Mouse (Mus musculus) CH12.LX (cell line): ENCODE measurements around the gene Nelfb. TPM values are rescaled to one million over a fixed set of nuclear protein-coding genes. Genes with fewer than 3 reads are reported as not detected.

ENCODE experiments used
- DNase-seq: peaks from one replicate; pipeline ENCODE4 v3.0.0-alpha.2; 2013; ENCODE audit errors: extremely low read depth
- H3K27ac ChIP-seq: 2 replicates; pipeline ENCODE4 v1.5.1; 2012; ENCODE audit warnings: low read depth, mild to moderate bottlenecking, control low read depth, moderate library complexity; ENCODE audit not compliant: insufficient read depth
- H3K27me3 ChIP-seq: replicated peaks from 2 replicates; pipeline ENCODE3; 2012; ENCODE audit warnings: inconsistent platforms
- H3K36me3 ChIP-seq, 2 experiments: replicated peaks in 1 of 2; 2 replicates each; pipeline versions ENCODE3 to v1.6.1; 2012; ENCODE audit warnings: inconsistent platforms in 1 of 2, low read length in 1 of 2, mild to moderate bottlenecking in 1 of 2, mixed read lengths in 1 of 2, moderate library complexity in 1 of 2; ENCODE audit not compliant: control insufficient read depth in 1 of 2, insufficient read depth in 1 of 2
- H3K4me1 ChIP-seq, 2 experiments: 2 replicates each; pipeline ENCODE4 v1.6.1; 2012; ENCODE audit warnings: inconsistent platforms in 1 of 2, moderate library complexity in 1 of 2; ENCODE audit not compliant: insufficient read depth in 2 of 2, control insufficient read depth in 1 of 2
- H3K4me2 ChIP-seq: 2 replicates; pipeline ENCODE4 v1.6.1; 2012; ENCODE audit warnings: low read depth, mild to moderate bottlenecking, control low read depth; ENCODE audit not compliant: poor library complexity, insufficient read depth, severe bottlenecking
- H3K4me3 ChIP-seq, 3 experiments: fragments of 150-350 bp in 1 of 3; sonication (generic) in 1 of 3; replicated peaks in 1 of 3; 2 replicates each; pipeline versions ENCODE3 to v1.5.1; 2011 to 2012; ENCODE audit warnings: low read depth in 2 of 3, low read length in 2 of 3, mild to moderate bottlenecking in 2 of 3, moderate library complexity in 2 of 3, control low read depth in 1 of 3, improper control_type of control experiment in 1 of 3, inconsistent platforms in 1 of 3, mixed read lengths in 1 of 3; ENCODE audit not compliant: poor library complexity in 1 of 3
- H3K79me2 ChIP-seq: replicated peaks from 2 replicates; pipeline ENCODE4 v1.6.1; 2012; ENCODE audit warnings: mild to moderate bottlenecking, moderate library complexity; ENCODE audit not compliant: control insufficient read depth, poor library complexity, insufficient read depth, severe bottlenecking; ENCODE audit errors: extremely low read depth
- H3K9ac ChIP-seq: 2 replicates; pipeline ENCODE4 v1.6.1; 2012; ENCODE audit warnings: low read depth, mild to moderate bottlenecking, control low read depth, moderate library complexity; ENCODE audit not compliant: insufficient read depth
- H3K9me3 ChIP-seq: replicated peaks from 2 replicates; pipeline ENCODE3; 2012; ENCODE audit warnings: low read length, inconsistent platforms, mixed read lengths
- BHLHE40 ChIP-seq: IDR thresholded peaks from 2 replicates; pipeline ENCODE4 v1.6.1; 2011; ENCODE audit warnings: mild to moderate bottlenecking, low read depth, low read length, improper control_type of control experiment
- CHD1 ChIP-seq: IDR thresholded peaks from 2 replicates; pipeline ENCODE4 v1.6.1; 2012; ENCODE audit warnings: low read depth, low read length, improper control_type of control experiment, inconsistent platforms
- CHD2 ChIP-seq: IDR thresholded peaks from 2 replicates; pipeline ENCODE4 v1.6.1; 2011; ENCODE audit warnings: low read length, improper control_type of control experiment
- CTCF ChIP-seq, 2 experiments: IDR thresholded peaks in 1 of 2; conservative IDR thresholded peaks in 1 of 2; 2 replicates each; pipeline ENCODE4 v1.5.1; 2011 to 2012; ENCODE audit warnings: low read depth in 2 of 2, low read length in 2 of 2, improper control_type of control experiment in 1 of 2, inconsistent platforms in 1 of 2, mild to moderate bottlenecking in 1 of 2, moderate library complexity in 1 of 2
- E2F4 ChIP-seq: IDR thresholded peaks from 2 replicates; pipeline ENCODE4 v1.6.1; 2011; ENCODE audit warnings: low read depth, low read length, improper control_type of control experiment; ENCODE audit not compliant: insufficient replicate concordance
- ELF1 ChIP-seq: IDR thresholded peaks from 2 replicates; pipeline ENCODE4 v1.6.1; 2014; ENCODE audit warnings: low read depth, mild to moderate bottlenecking, inconsistent platforms, low read length, improper control_type of control experiment
- EP300 ChIP-seq: IDR thresholded peaks from 2 replicates; pipeline ENCODE4 v1.6.1; 2011; ENCODE audit warnings: low read length, improper control_type of control experiment
- ETS1 ChIP-seq: conservative IDR thresholded peaks from 2 replicates; pipeline ENCODE4 v1.6.1; 2012; ENCODE audit warnings: low read depth, mild to moderate bottlenecking, inconsistent platforms, low read length, improper control_type of control experiment, moderate library complexity
- GABPA ChIP-seq: IDR thresholded peaks from 2 replicates; pipeline ENCODE4 v1.6.1; 2012; ENCODE audit warnings: low read depth, low read length, improper control_type of control experiment, inconsistent platforms; ENCODE audit not compliant: insufficient replicate concordance
- HCFC1 ChIP-seq: IDR thresholded peaks from 2 replicates; pipeline ENCODE4 v1.6.1; 2012; ENCODE audit warnings: low read depth, mild to moderate bottlenecking, inconsistent platforms, low read length, improper control_type of control experiment
- IRF4 ChIP-seq: IDR thresholded peaks from 2 replicates; pipeline ENCODE4 v1.6.1; 2014; ENCODE audit warnings: low read depth, mild to moderate bottlenecking, inconsistent platforms, low read length, improper control_type of control experiment
- JUN ChIP-seq: IDR thresholded peaks from 2 replicates; pipeline ENCODE4 v1.6.1; 2011; ENCODE audit warnings: low read depth, mild to moderate bottlenecking, low read length, improper control_type of control experiment, moderate library complexity; ENCODE audit not compliant: insufficient read depth
- JUND ChIP-seq: conservative IDR thresholded peaks from 2 replicates; pipeline ENCODE4 v1.6.1; 2011; ENCODE audit warnings: low read depth, low read length, improper control_type of control experiment
- KAT2A ChIP-seq: IDR thresholded peaks from 2 replicates; pipeline ENCODE4 v1.6.1; 2012; ENCODE audit warnings: low read length, improper control_type of control experiment, inconsistent platforms; ENCODE audit not compliant: insufficient replicate concordance
- MAFK ChIP-seq: IDR thresholded peaks from 2 replicates; pipeline ENCODE4 v1.6.1; 2011; ENCODE audit warnings: low read length, improper control_type of control experiment; ENCODE audit not compliant: insufficient replicate concordance
- MAX ChIP-seq: IDR thresholded peaks from 2 replicates; pipeline ENCODE4 v1.6.1; 2011; ENCODE audit warnings: low read length, improper control_type of control experiment
- MAZ ChIP-seq: IDR thresholded peaks from 2 replicates; pipeline ENCODE4 v1.6.1; 2012; ENCODE audit warnings: low read depth, mild to moderate bottlenecking, inconsistent platforms, low read length, improper control_type of control experiment, moderate library complexity
- MEF2A ChIP-seq: IDR thresholded peaks from 2 replicates; pipeline ENCODE4 v1.6.1; 2014; ENCODE audit warnings: low read depth, mild to moderate bottlenecking, inconsistent platforms, low read length, improper control_type of control experiment, borderline replicate concordance
- MXI1 ChIP-seq: IDR thresholded peaks from 2 replicates; pipeline ENCODE4 v1.6.1; 2011; ENCODE audit warnings: mild to moderate bottlenecking, low read depth, low read length, improper control_type of control experiment
- MYC ChIP-seq: IDR thresholded peaks from 2 replicates; pipeline ENCODE4 v1.6.1; 2011; ENCODE audit warnings: low read depth, mild to moderate bottlenecking, improper control_type of control experiment, low read length
- NELFE ChIP-seq: IDR thresholded peaks from 2 replicates; pipeline ENCODE4 v1.6.1; 2011; ENCODE audit warnings: low read depth, low read length, improper control_type of control experiment
- NRF1 ChIP-seq: IDR thresholded peaks from 2 replicates; pipeline ENCODE4 v1.6.1; 2014; ENCODE audit warnings: low read depth, mild to moderate bottlenecking, inconsistent platforms, low read length, improper control_type of control experiment, moderate library complexity
- PAX5 ChIP-seq: IDR thresholded peaks from 2 replicates; pipeline ENCODE4 v1.6.1; 2012; ENCODE audit warnings: low read length, inconsistent platforms, mixed read lengths
- POLR2A ChIP-seq: IDR thresholded peaks from 2 replicates; pipeline ENCODE4 v1.6.1; 2011; ENCODE audit warnings: low read depth, mild to moderate bottlenecking, improper control_type of control experiment, low read length
- POLR2AphosphoS2 ChIP-seq: IDR thresholded peaks from 2 replicates; pipeline ENCODE4 v1.6.1; 2011; ENCODE audit warnings: low read depth, low read length, improper control_type of control experiment
- RAD21 ChIP-seq: IDR thresholded peaks from 2 replicates; pipeline ENCODE4 v1.6.1; 2011; ENCODE audit warnings: low read depth, mild to moderate bottlenecking, low read length, improper control_type of control experiment, moderate library complexity
- RCOR1 ChIP-seq: conservative IDR thresholded peaks from 2 replicates; pipeline ENCODE4 v1.6.1; 2012; ENCODE audit warnings: low read depth, mild to moderate bottlenecking, inconsistent platforms, low read length, improper control_type of control experiment
- SIN3A ChIP-seq: IDR thresholded peaks from 2 replicates; pipeline ENCODE4 v1.6.1; 2012; ENCODE audit warnings: low read length, improper control_type of control experiment, inconsistent platforms
- SMC3 ChIP-seq: IDR thresholded peaks from 2 replicates; pipeline ENCODE4 v1.6.1; 2011; ENCODE audit warnings: low read depth, low read length, improper control_type of control experiment
- TBP ChIP-seq: conservative IDR thresholded peaks from 2 replicates; pipeline ENCODE4 v1.6.1; 2011; ENCODE audit warnings: low read depth, low read length, improper control_type of control experiment
- TCF12 ChIP-seq: IDR thresholded peaks from 2 replicates; pipeline ENCODE4 v1.6.1; 2014; ENCODE audit warnings: low read depth, mild to moderate bottlenecking, inconsistent platforms, low read length, improper control_type of control experiment
- UBTF ChIP-seq: IDR thresholded peaks from 2 replicates; pipeline ENCODE4 v1.6.1; 2012; ENCODE audit warnings: low read depth, mild to moderate bottlenecking, inconsistent platforms, low read length, improper control_type of control experiment, moderate library complexity
- USF1 ChIP-seq: IDR thresholded peaks from 2 replicates; pipeline ENCODE4 v1.6.1; 2014; ENCODE audit warnings: low read depth, mild to moderate bottlenecking, inconsistent platforms, low read length, improper control_type of control experiment
- USF2 ChIP-seq: conservative IDR thresholded peaks from 2 replicates; pipeline ENCODE4 v1.6.1; 2011; ENCODE audit warnings: low read depth, low read length, improper control_type of control experiment
- ZC3H11A ChIP-seq: IDR thresholded peaks from 2 replicates; pipeline ENCODE4 v1.6.1; 2012; ENCODE audit warnings: low read depth, mild to moderate bottlenecking, inconsistent platforms, low read length, improper control_type of control experiment
- ZKSCAN1 ChIP-seq: IDR thresholded peaks from 2 replicates; pipeline ENCODE4 v1.6.1; 2012; ENCODE audit warnings: low read depth, inconsistent platforms, low read length, improper control_type of control experiment, borderline replicate concordance
- ZMIZ1 ChIP-seq: IDR thresholded peaks from 2 replicates; pipeline ENCODE4 v1.6.1; 2012; ENCODE audit warnings: low read depth, mild to moderate bottlenecking, inconsistent platforms, low read length, improper control_type of control experiment
- ZNF384 ChIP-seq: IDR thresholded peaks from 2 replicates; pipeline ENCODE4 v1.6.1; 2012; ENCODE audit warnings: low read depth, low read length, improper control_type of control experiment, inconsistent platforms
- dilution Hi-C: fragments of 300-500 bp; cut with MboI; formaldehyde crosslinking; loops from 2 replicates; pipeline ENCODE4 v1.14.3; 2020; ENCODE audit warnings: low sequenced_read_pairs; ENCODE audit not compliant: extremely low pct_unique_long_range_greater_than_20kb, extremely low pct_ligation_motif_present
- in situ Hi-C: fragments of 300-500 bp; cut with MboI; formaldehyde crosslinking; loops from 3 replicates; pipeline ENCODE4 v1.14.3; 2019; ENCODE audit warnings: low sequenced_read_pairs, low pct_ligation_motif_present, low pct_unique_long_range_greater_than_20kb, mixed read lengths
- polyA plus RNA-seq: library from polyadenylated mRNA; unstranded; fragments of >175 nt; gene quantifications from 2 replicates; pipeline ENCODE4 v1.2.1, GENCODE M21; 2012; ENCODE audit warnings: low read depth; ENCODE audit not compliant: insufficient read length
- total RNA-seq, 2 experiments: library from RNA; depleted of rRNA; stranded (reverse); fragments of 300-350 nt in 1 of 2; fragments of >200 nt in 1 of 2; gene quantifications; 2 replicates each; pipeline ENCODE4 v1.2.3; 2012 to 2014

The Nelfb gene
- total and polyA plus RNA-seq, 3 experiments: 53.6 to 58.0 (median 57.0) TPM

GRCm38 (mm10) chr2:25194486-25195171 lies 16.7 kb downstream of the Nelfb start:
- H3K36me3 ChIP-seq: peaks cover 6 to 40% of the 10 kb centered on the region in 2 experiments
- peak overlapping the region; percentile 99 for H3K4me2 ChIP-seq
- peaks cover 14 to 36% of the 10 kb centered on the region in 2 experiments for H3K4me1 ChIP-seq
- peak overlapping the region; percentile 98 for H3K27ac ChIP-seq
- peak overlapping the region; percentile 84; the same call in 1 of the 2 replicates for H3K9ac ChIP-seq
- H3K79me2 ChIP-seq: peaks cover 16% of the 10 kb centered on the region
- H3K9me3 ChIP-seq: no peaks in the 10 kb centered on the region
- dilution Hi-C loops: no loop called here
- in situ Hi-C loops: no loop called here
- H3K4me3 ChIP-seq: peak overlapping the region; percentile 61 to 98 (median 83)
- TF ChIP-seq TBP (no peak), TCF12 (no peak), UBTF (no peak), NRF1 (no peak), RAD21 (no peak), MYC (no peak; the same call in 1 of the 2 replicates), MAX (no peak), ZC3H11A (no peak), ELF1 (0 out of 2 replicates have a peak, but pooled peaks have one; percentile 38), KAT2A (no peak), NELFE (peak; percentile 46; the same call in 1 of the 2 replicates), USF1 (no peak; the same call in 1 of the 2 replicates), ZKSCAN1 (no peak), CHD2 (0 out of 2 replicates have a peak, but pooled peaks have one; percentile 24), POLR2A (peak; percentile 33; the same call in 1 of the 2 replicates), ZNF384 (no peak), POLR2AphosphoS2 (no peak), JUND (no peak), E2F4 (no peak), SIN3A (peak; percentile 52), MXI1 (0 out of 2 replicates have a peak, but pooled peaks have one; percentile 9), ZMIZ1 (no peak), MEF2A (no peak), IRF4 (no peak), GABPA (no peak), RCOR1 (peak; percentile 65; the same call in 1 of the 2 replicates), CTCF (conservative IDR thresholded peaks at IDR 0.05 in 1 of 2, IDR thresholded peaks at IDR 0.05 in 1 of 2; ENCODE audit: low read depth in 2 of 2, low read length in 2 of 2) (no peak), EP300 (peak; percentile 12; the same call in 1 of the 2 replicates), USF2 (no peak), SMC3 (no peak), HCFC1 (no peak), MAFK (no peak), JUN (no peak), MAZ (peak; percentile 22; the same call in 1 of the 2 replicates), ETS1 (no peak), BHLHE40 (peak; percentile 75), CHD1 (0 out of 2 replicates have a peak, but pooled peaks have one; percentile 40), PAX5 (no peak)
- no peaks in the 10 kb centered on the region for H3K27me3 ChIP-seq
- peak; percentile 48 for DNase-seq
